Mouse (Mus musculus): ENCODE measurements around the gene Pnrc1.
"Not testable (repeated sequence)": the region's sequence is repeated elsewhere in the genome, so short reads cannot be mapped to it uniquely, and the experiment has no call there.

Gene Pnrc1

DNA sequence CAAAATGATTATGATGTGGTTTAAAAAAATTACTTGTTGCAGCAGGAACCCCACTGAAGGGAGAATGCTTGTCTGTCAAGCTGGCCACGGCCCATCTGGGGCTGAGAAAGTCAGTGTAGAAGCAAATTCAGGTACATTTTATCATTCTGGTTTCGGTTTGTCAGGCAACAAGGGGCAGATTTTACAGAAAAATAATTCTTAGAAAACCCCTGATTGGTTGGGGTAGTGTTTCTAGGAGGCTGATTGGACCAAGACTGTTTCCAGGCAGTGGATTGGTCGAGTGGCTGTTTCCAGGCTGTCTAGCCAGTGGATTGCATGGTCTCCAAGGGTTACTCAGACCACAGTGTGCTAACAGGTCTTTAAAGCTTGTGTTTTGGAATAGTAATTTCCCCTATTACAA lies at the start of gene Pnrc1:
Pnrc1 (minus strand) TSS at position 162 of the 400 bp plus-strand sequence.
- peak; percentile 80 for DNase-seq (ENCODE audit: low read depth, low spot score)

- DNase-seq (ENCODE audit: low read depth, low spot score): no peak
Observed at GRCm38 (mm10) chr4:33337999-33338398, 48.0 kb upstream of the Pnrc1 start.

DNA sequence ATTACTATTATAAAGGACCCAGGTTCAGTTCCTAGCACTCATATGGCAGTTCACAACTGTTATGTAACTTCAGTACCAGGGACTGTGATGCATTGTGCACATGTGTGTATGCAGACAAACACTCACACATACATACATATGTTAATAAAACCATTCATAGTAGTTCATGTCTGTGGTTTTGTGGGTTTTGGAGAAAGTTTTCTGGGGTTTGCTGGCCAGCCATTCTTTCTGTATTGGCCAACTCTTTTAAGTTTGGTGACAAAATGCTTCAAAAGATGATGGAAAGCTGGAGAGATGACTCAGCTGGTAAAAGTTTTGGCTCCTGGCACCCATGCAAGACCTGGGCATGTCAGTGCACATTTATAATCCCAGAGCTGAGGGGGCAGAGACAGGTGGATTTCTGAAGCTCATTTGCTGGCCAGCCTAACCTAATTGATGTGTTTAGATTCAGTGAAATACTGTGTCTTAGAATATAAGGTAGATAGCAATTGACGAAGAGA lies 43.0 kb upstream of the Pnrc1 start:
- DNase-seq (ENCODE audit: low read depth, low spot score): no peak

GRCm38 (mm10) chr4:33331147-33331546 lies 41.2 kb upstream of the Pnrc1 start:
- DNase-seq (ENCODE audit: low read depth, low spot score): no peak

GRCm38 (mm10) chr4:33315840-33316239 lies 25.9 kb upstream of the Pnrc1 start:
- DNase-seq (ENCODE audit: low read depth, low spot score): peak; percentile 66

DNA sequence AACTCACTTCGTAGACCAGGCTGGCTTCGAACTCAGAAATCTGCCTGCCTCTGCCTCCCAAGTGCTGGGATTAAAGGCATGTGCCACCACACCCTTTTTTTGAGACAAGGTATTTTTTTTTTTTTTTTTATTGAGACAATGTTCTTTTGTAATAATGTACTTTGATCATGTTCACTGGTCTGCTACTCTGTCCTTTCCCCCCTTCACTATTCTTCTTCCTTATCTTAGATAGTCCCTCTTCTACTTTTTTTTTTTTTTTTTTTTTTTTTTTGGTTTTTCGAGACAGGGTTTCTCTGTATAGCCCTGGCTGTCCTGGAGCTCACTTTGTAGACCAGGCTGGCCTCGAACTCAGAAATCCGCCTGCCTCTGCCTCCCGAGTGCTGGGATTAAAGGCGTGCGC lies 24.2 kb upstream of the Pnrc1 start:
- DNase-seq (ENCODE audit: low read depth, low spot score): not testable (repeated sequence)

GRCm38 (mm10) chr4:33310840-33311437 lies 21.0 kb upstream of the Pnrc1 start:
- DNase-seq (ENCODE audit: low read depth, low spot score): peak; percentile 18

DNA sequence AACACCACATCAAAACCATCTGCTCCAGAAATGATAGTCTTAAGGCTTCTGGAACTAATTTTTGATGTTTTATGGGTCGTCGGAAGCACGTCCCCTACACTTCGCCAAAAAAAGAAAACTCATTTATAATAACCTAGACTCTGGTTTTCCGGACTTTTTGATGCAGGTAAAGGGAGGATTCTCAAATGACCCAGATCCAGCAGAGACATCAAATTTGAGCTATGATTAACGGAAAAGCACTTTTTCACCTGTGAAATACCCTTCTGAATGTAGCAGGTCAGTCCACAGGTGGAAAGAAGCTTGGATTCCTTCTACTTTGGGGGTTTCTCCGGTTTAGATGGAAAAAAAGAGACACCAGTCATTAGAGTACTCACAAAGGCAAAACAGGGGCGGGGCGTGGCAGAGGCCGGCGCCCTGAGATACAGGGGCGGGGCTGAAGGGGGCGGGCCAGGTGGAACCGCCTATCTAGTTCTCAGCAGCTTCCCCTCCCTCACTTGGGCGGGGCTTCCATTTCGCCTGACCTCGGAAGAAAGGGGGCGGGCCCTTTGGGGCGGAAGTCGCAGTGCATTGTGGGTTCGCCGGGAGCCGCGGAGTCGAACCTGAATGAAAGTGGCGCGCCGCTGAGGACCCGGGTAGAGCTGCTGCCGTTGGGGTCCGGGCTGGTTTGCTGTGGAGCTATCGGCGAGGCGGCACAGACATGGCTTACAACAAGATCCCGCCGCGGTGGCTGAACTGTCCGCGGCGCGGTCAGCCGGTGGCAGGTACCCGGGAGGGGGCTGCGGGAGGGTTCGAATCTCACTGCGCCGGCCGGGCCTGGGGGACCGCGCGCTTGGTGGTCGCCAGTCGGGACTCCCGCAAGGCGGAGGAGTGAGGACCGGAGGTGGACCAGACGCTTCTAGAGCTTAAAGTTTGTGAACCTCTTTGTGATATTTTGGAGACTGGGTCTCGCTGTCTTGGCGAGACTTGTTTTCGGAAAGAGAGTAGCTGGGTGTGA lies 20.1 kb upstream of the Pnrc1 start, which contains the start of gene Rngtt:
Rngtt (plus strand) TSS at position 548 of the 994 bp plus-strand sequence.
- peak; percentile 99 for DNase-seq (ENCODE audit: low read depth, low spot score)

GRCm38 (mm10) chr4:33307146-33307545 lies 17.2 kb upstream of the Pnrc1 start:
- peak; percentile 22 for DNase-seq (ENCODE audit: low read depth, low spot score)

DNA sequence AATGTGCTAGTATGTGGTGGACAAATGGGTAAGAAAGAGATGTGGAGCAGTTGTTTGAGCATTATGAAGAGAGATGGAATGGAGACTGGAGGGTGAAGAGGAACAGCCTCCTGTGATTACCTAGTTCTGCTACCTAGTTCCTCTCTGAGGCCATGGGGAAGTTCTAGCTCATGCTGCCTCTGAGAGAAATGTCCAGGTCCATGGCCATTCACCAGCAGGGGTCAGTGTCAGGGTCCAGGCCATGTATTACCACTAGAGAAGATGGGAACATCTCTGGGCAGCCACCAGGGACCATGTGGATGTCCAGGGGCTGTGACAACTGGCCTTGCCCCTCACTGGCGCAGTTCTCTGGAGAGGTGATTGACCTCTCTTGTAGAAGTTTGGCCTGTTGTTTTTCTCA lies 13.1 kb upstream of the Pnrc1 start:
- no peak for DNase-seq (ENCODE audit: low read depth, low spot score)

GRCm38 (mm10) chr4:33300891-33301665 lies 11.1 kb upstream of the Pnrc1 start:
- DNase-seq (ENCODE audit: low read depth, low spot score): not testable (repeated sequence)

DNA sequence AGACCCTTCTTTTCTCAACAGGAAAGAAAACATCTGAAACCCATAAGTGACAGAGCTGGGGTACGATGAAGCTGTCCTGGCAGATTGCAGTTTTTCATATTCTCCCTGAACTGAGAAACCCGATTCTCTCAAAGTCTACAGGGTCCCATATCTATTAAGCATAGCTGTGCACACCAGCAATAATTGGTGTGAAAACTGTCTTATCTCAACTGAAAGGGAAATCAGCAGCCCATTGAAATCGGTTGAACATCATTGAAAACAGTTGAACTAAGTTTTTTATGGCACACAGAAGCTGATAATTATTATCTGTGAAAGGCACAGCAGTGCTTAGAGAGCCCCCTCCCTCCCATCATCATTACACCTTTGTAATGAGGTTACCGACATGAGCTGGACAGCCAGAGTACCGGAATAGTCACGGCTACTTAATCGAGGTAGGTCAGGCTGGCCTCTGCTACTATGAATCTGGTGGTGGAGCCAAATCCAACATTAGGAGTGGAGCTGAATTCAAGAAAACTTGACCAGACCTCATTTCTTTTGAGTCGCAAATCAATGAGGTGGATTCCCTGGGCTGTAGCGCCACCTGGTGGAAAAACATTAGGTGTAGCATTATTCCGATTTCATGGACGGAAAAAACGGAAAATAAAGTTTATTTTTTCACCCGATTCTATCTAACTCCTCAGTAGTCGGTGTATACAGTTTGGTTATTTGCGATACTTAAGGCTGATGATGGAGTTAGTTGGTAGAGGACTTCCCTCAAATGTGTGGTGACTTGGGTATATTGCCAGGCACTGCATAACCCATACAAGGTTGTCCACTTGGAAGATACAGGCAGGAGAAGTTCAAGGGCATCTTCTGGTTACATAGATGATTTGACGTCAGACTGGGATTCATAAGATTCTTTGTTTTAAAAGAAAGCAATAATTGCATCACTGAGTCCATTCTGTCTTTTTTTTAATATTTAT lies 2.7 kb upstream of the Pnrc1 start:
- peak; percentile 88 for DNase-seq (ENCODE audit: low read depth, low spot score)

DNA sequence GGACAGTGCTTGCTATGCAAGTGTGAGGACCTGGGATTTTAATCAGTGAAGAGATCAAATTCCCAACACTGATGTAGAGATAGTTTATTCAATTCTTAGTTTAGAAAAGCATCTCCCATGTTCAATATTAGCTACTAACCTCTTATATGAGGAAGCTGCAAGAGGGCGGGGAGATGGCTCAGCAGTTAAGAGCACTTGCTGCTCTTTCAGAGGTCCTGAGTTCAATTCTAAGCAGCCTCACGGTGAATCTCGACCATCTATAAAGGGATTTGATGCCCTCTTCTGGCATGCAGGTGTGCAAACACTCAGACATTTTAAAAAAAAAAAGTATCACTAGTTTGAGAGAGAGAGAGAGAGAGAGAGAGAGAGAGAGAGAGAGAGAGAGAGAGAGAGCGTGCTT lies 915 bp upstream of the Pnrc1 start:
- peak; percentile 83 for DNase-seq (ENCODE audit: low read depth, low spot score)

DNA sequence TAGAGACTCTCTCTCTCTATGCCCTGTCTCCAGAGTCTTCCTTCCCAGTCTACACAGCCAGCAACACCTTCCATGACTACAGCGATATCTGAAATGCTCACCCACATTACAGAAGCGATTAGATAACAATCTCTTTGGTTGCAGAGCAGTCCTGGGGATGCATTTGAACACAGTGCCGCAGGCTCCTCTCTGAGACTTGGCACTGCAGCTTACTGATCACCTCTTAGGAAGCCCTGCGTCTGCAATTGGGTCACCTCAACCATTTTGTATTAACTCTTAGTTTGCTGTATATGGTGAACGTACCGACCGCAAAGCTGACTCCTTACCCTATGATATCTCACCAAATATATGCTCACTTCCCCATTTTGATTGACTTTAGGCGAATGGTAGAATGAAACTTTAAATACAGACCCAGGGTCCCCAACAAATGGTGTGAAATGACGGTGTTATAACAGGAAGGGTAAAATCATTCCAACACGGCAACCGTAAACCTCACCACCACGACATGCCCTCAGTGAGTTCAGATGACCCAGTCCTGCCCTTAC lies 785 bp downstream of the Pnrc1 start:
- DNase-seq (ENCODE audit: low read depth, low spot score): peak; percentile 45

DNA sequence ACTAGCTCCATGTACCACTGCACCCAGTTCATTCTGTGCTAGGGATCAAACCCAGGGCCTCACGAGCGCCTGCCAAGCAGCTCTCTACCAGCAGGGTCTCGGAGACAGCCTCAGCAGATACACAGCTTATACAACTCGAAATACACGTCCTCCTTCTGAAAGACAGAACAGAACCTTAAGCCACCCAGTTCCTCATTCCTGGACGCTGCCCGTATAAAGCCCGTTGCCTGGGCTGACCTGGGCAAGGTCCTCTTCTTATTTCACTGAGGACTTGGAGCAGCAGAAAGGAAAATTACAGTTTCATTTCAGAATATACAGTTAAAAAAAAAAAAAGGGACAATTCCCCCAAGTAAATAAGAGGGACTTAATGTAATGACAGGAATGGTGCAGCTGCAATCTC lies 4.5 kb downstream of the Pnrc1 start:
- DNase-seq (ENCODE audit: low read depth, low spot score): no peak

DNA sequence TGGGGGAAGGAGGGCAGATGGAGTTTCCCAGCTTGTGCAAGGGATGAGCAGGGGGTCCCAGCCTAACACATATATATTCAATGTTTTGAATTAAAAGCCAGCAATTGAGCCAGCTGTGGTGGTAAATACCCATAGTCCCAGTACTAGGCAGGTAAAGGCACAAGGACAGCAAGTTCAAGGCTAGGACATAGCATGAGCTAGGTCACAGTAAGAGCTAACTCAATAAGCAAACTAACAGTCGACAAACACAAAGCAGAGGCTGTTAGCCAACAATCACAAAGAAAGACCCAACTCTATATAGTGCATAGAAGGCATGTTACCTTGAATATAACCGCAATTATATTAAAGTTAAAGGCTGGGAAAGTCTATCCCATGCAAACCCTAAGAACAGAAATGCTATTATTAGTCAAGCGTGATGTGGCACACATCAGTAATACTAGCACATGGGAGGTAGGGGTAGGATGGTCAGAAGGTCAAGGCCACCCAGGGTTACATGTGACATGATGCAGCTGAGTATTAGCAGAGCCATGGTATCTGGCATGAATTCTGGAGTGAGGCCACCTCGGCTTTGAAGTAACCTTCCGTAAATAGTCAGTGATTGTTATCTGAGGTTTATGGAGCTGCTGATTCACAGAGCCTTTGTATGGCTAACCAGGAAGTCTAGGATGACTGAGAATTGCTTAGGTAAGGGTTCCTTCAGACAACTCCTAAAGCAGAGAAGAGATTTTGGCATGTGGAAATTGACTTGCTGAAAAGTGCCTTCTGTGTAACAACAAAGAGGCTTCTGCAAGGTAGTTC lies 5.7 kb downstream of the Pnrc1 start:
- DNase-seq (ENCODE audit: low read depth, low spot score): no peak

- DNase-seq (ENCODE audit: low read depth, low spot score): no peak
Observed at GRCm38 (mm10) chr4:33281891-33282685, 7.9 kb downstream of the Pnrc1 start.

GRCm38 (mm10) chr4:33273437-33273836 lies 16.5 kb downstream of the Pnrc1 start:
- peak; percentile 68 for DNase-seq (ENCODE audit: low read depth, low spot score)

Data from CD4-positive, CD25-positive, alpha-beta regulatory T cell, adult 2 months (primary cell).